Mouse (Mus musculus): ENCODE data around the gene Plch2. TPM values are rescaled to one million over a fixed set of nuclear protein-coding genes. Genes with fewer than 3 reads are reported as not detected.

Plch2 gene
- polyA plus RNA-seq, 1 experiment from 2014 or later: 0.38 TPM

DNA sequence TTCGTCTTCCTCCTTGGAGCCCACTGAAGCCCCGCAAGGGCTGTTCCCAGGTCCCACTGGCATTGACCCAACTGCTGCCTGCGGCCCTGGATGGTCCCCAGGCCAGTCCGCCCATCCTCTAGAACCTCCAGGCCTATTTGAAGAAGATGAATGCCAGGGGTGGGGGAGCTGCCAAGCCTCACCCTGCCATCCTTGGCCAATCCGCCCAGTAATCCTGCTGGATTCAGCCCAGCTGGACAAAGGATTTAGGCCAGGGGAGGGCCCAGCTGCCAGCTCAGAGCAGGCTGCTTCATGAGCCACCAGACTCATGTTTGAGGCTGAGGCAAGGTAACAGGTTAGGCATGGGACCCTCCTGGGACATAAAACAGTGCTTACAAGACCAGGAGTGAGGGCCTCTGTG, 45.7 kb downstream of the Plch2 start:
- H3K27me3 ChIP-seq (replicated peaks): peaks cover 57% of the 10 kb centered on the region
- WGBS: 82% methylated on average over 5 of the region's 5 CpGs

GRCm38 (mm10) chr4:155009216-155009615, 47.4 kb downstream of the Plch2 start:
- WGBS: 82% methylated on average over 3 of the region's 3 CpGs
- H3K4me3 ChIP-seq: no peak overlapping the region
- no peaks in the 10 kb centered on the region for H3K4me1 ChIP-seq (replicated peaks)
- H3K9ac ChIP-seq: no peak overlapping the region
- H3K36me3 ChIP-seq: no peaks in the 10 kb centered on the region
- H3K9me3 ChIP-seq (replicated peaks): no peaks in the 10 kb centered on the region
- H3K27me3 ChIP-seq (replicated peaks): peaks cover 42% of the 10 kb centered on the region
- ATAC-seq (ENCODE audit: insufficient number of reproducible peaks, low FRiP score): no peak
- H3K4me2 ChIP-seq: no peak overlapping the region
- no peak overlapping the region for H3K27ac ChIP-seq (ENCODE audit: poor library complexity, severe bottlenecking)

More for the DNA sequence above, 45.7 kb downstream of the Plch2 start:
- Histone ChIP-seq H3K36me3 (no peaks in the 10 kb centered on the region), H3K4me2 (no peak overlapping the region), H3K9ac (no peak overlapping the region), H3K4me1 (replicated peaks) (no peaks in the 10 kb centered on the region), H3K4me3 (no peak overlapping the region), H3K9me3 (replicated peaks) (no peaks in the 10 kb centered on the region), H3K27ac (ENCODE audit: poor library complexity, severe bottlenecking) (no peak overlapping the region)
- no peak for ATAC-seq (ENCODE audit: insufficient number of reproducible peaks, low FRiP score)

DNA sequence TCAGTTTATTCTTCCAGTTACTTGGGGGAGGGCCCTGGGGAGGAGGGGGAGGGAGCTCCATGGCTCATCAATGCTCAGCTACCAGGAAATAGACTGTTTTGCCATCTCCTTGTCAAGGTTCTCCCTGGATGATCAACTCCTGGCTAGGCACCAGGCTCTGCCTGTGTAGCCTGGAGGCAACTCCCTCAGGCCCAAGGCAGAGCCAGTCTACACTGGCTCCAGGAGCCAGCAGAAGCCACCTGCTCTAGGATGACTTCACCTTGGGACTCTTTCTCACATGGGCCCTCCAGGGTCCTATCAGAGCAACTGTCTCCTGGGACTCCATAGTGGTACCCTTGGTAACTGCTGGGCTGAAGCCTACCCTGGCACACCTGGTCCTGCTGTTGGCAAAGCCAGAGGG, 48.5 kb downstream of the Plch2 start:
- Histone ChIP-seq H3K4me2 (no peak overlapping the region), H3K36me3 (no peaks in the 10 kb centered on the region), H3K27me3 (replicated peaks) (peaks cover 32% of the 10 kb centered on the region), H3K9me3 (replicated peaks) (no peaks in the 10 kb centered on the region), H3K4me1 (replicated peaks) (no peaks in the 10 kb centered on the region), H3K4me3 (no peak overlapping the region), H3K27ac (ENCODE audit: poor library complexity, severe bottlenecking) (no peak overlapping the region), H3K9ac (no peak overlapping the region)
- no peak for ATAC-seq (ENCODE audit: insufficient number of reproducible peaks, low FRiP score)

DNA sequence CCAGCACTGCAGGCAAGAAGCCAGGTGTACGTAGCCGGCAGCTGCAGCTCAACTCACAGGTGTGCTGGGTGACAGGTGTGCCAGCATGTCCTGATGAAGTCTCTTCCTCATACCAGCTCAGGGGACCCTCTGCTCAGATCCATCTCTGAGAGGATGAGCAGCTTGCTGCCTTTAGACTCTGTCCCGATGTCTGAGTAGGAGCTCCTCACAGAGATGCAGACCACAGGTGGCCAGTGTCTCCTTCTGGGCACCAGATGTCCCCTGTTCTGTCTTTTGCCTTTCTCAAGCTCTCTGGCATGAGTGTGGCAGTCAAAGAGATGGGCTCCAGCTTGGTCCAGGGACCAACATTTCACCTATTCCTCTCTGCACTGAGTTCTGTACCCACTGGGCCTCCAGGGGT, 48.9 kb downstream of the Plch2 start:
- H3K9ac ChIP-seq: no peak overlapping the region
- no peak overlapping the region for H3K4me2 ChIP-seq
- 86% methylated on average over 3 of the region's 3 CpGs for WGBS
- no peaks in the 10 kb centered on the region for H3K9me3 ChIP-seq (replicated peaks)
- H3K36me3 ChIP-seq: no peaks in the 10 kb centered on the region
- no peaks in the 10 kb centered on the region for H3K4me1 ChIP-seq (replicated peaks)
- H3K27me3 ChIP-seq (replicated peaks): peaks cover 32% of the 10 kb centered on the region
- no peak overlapping the region for H3K27ac ChIP-seq (ENCODE audit: poor library complexity, severe bottlenecking)
- H3K4me3 ChIP-seq: no peak overlapping the region
- ATAC-seq (ENCODE audit: insufficient number of reproducible peaks, low FRiP score): no peak

DNA sequence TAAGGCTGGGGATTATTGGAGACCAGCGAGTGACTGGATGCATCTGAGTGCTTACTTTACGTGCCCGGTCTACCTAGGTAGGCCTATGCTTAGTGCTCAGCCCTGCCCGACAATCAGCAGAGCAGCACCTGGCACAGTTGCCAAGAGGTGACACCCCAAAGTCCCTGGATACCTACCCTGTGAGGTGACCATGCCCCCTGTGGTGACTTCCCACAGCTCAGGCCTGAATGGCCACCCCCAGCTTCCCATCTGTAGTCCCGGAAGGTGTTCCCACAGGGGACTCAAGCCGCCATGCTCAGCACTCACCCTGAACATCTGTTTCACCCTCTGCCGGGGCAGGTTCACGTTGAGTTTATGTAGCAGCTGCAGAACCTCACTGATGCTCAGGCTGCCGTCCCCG, 50.3 kb downstream of the Plch2 start:
- Histone ChIP-seq H3K4me2 (no peak overlapping the region), H3K4me3 (no peak overlapping the region), H3K27ac (ENCODE audit: poor library complexity, severe bottlenecking) (no peak overlapping the region), H3K36me3 (no peaks in the 10 kb centered on the region), H3K27me3 (replicated peaks) (peaks cover 32% of the 10 kb centered on the region), H3K4me1 (replicated peaks) (no peaks in the 10 kb centered on the region), H3K9ac (no peak overlapping the region), H3K9me3 (replicated peaks) (no peaks in the 10 kb centered on the region)
- WGBS: 51% methylated on average over 10 of the region's 10 CpGs
- ATAC-seq (ENCODE audit: insufficient number of reproducible peaks, low FRiP score): no peak

DNA sequence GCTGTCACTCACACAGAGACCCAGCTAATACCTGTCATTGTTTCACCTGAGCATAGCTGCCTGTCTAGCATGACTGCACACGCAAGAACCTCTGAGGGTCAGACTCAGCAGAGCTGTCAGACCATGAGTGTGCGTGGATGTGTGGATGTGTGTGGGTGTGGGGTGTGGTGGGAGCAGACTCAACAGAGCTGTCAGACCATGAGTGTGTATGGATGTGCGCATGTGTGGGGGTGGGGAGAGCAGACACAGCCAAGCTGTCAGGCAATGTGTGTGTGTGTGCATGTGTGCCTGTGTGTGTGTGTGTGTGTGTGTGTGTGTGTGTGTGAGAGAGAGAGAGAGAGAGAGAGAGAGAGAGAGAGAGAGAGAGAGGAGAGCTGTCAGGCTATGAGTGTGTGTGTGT, 51.3 kb downstream of the Plch2 start:
- peaks cover 29% of the 10 kb centered on the region for H3K27me3 ChIP-seq (replicated peaks)
- H3K27ac ChIP-seq (ENCODE audit: poor library complexity, severe bottlenecking): no peak overlapping the region
- no peak for ATAC-seq (ENCODE audit: insufficient number of reproducible peaks, low FRiP score)
- no peak overlapping the region for H3K4me3 ChIP-seq
- H3K9ac ChIP-seq: no peak overlapping the region
- 0 out of 2 replicates have a peak, but pooled peaks cover under 1% of the 10 kb centered on the region for H3K4me1 ChIP-seq (replicated peaks)
- no peaks in the 10 kb centered on the region for H3K36me3 ChIP-seq
- 73% methylated on average over 3 of the region's 3 CpGs for WGBS
- no peaks in the 10 kb centered on the region for H3K9me3 ChIP-seq (replicated peaks)
- H3K4me2 ChIP-seq: no peak overlapping the region

GRCm38 (mm10) chr4:154999379-154999778, 57.2 kb downstream of the Plch2 start:
- WGBS: 75% methylated on average over 5 of the region's 5 CpGs
- Histone ChIP-seq H3K27ac (ENCODE audit: poor library complexity, severe bottlenecking) (no peak overlapping the region), H3K4me2 (no peak overlapping the region), H3K27me3 (replicated peaks) (peaks cover 10% of the 10 kb centered on the region; the same call in 1 of the 2 replicates), H3K9ac (no peak overlapping the region), H3K36me3 (no peaks in the 10 kb centered on the region), H3K4me1 (replicated peaks) (0 out of 2 replicates have a peak, but pooled peaks cover 5% of the 10 kb centered on the region), H3K9me3 (replicated peaks) (no peaks in the 10 kb centered on the region), H3K4me3 (no peak overlapping the region)
- no peak for ATAC-seq (ENCODE audit: insufficient number of reproducible peaks, low FRiP score)

DNA sequence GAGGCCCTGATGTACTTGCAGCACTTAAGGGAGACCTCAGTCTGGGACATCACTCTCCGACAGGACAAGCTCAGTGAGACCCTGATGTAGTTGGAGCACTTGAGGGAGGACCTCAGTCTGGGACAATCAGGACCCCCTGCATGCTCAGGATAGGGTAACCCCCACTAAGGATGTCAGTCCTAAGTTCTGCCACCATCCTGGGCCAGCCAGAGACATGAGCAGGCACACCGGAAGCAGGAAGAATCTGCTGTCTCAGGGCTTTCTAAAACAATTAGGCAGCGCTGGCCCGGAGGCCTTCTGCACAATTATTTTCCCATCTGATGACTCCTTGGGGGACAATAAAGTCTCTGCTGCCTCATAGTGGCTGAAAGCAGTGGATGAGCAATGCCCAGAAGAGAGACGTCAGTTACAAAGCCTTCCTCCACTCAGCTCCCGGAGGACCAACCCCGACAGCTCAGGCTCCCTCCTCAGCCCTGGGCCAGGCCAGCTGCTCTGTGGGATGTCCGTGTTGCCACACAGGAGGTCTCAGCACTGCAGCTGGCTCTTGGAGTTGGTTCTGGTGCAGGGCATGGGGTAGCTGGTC, 59.9 kb downstream of the Plch2 start:
- H3K4me2 ChIP-seq: no peak overlapping the region
- ATAC-seq (ENCODE audit: insufficient number of reproducible peaks, low FRiP score): no peak
- 0 out of 2 replicates have a peak, but pooled peaks cover 5% of the 10 kb centered on the region for H3K4me1 ChIP-seq (replicated peaks)
- H3K27ac ChIP-seq (ENCODE audit: poor library complexity, severe bottlenecking): no peak overlapping the region
- H3K27me3 ChIP-seq (replicated peaks): peaks cover 28% of the 10 kb centered on the region
- H3K9ac ChIP-seq: no peak overlapping the region
- no peaks in the 10 kb centered on the region for H3K9me3 ChIP-seq (replicated peaks)
- WGBS: 46% methylated on average over 8 of the region's 8 CpGs
- no peaks in the 10 kb centered on the region for H3K36me3 ChIP-seq
- no peak overlapping the region for H3K4me3 ChIP-seq

DNA sequence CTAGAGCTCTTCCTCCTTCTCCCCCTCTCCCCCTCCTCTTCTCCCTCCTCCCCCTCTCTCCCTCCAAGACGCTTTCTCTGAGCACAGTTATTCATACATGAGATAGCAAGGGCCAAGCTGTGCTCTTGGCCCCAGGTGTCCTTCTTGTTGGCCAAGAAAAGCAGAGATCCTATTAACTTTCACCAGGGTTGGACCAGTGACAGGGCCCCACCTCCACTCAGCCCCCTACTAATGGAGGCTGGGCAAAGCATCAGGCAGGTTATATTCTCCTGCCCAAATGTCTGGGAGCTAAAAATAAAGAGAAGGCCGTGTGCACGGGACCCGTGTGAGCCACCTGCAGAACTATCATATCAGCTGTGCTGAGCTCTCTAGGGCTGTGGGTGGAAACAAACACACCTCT, 61.7 kb downstream of the Plch2 start:
- H3K27ac ChIP-seq (ENCODE audit: poor library complexity, severe bottlenecking): no peak overlapping the region
- H3K4me1 ChIP-seq (replicated peaks): no peaks in the 10 kb centered on the region
- no peak overlapping the region for H3K4me2 ChIP-seq
- H3K9me3 ChIP-seq (replicated peaks): no peaks in the 10 kb centered on the region
- peaks cover 29% of the 10 kb centered on the region for H3K27me3 ChIP-seq (replicated peaks)
- ATAC-seq (ENCODE audit: insufficient number of reproducible peaks, low FRiP score): no peak
- 49% methylated on average over 4 of the region's 4 CpGs for WGBS
- H3K36me3 ChIP-seq: no peaks in the 10 kb centered on the region
- no peak overlapping the region for H3K9ac ChIP-seq
- no peak overlapping the region for H3K4me3 ChIP-seq

- no peak for ATAC-seq (ENCODE audit: insufficient number of reproducible peaks, low FRiP score)
Measured at GRCm38 (mm10) chr4:154986750-154987149, 69.8 kb downstream of the Plch2 start.

GRCm38 (mm10) chr4:154986096-154986495, 70.5 kb downstream of the Plch2 start:
- WGBS: 15% methylated on average over 17 of the region's 17 CpGs
- Histone ChIP-seq H3K4me2 (peak overlapping the region; percentile 46), H3K9ac (peak overlapping the region; percentile 58), H3K36me3 (peaks cover 4% of the 10 kb centered on the region), H3K4me3 (no peak overlapping the region), H3K9me3 (replicated peaks) (no peaks in the 10 kb centered on the region), H3K27ac (ENCODE audit: poor library complexity, severe bottlenecking) (no peak overlapping the region), H3K4me1 (replicated peaks) (peaks cover 22% of the 10 kb centered on the region), H3K27me3 (replicated peaks) (peaks cover 49% of the 10 kb centered on the region)
- ATAC-seq (ENCODE audit: insufficient number of reproducible peaks, low FRiP score): no peak

More at GRCm38 (mm10) chr4:154986750-154987149, 69.8 kb downstream of the Plch2 start:
- no peak overlapping the region for H3K4me3 ChIP-seq
- no peak overlapping the region for H3K9ac ChIP-seq
- H3K9me3 ChIP-seq (replicated peaks): no peaks in the 10 kb centered on the region
- H3K4me2 ChIP-seq: no peak overlapping the region
- no peak overlapping the region for H3K27ac ChIP-seq (ENCODE audit: poor library complexity, severe bottlenecking)
- H3K36me3 ChIP-seq: no peaks in the 10 kb centered on the region
- 75% methylated on average over 15 of the region's 15 CpGs for WGBS
- H3K4me1 ChIP-seq (replicated peaks): peaks cover 22% of the 10 kb centered on the region
- peaks cover 49% of the 10 kb centered on the region for H3K27me3 ChIP-seq (replicated peaks)

- H3K4me2 ChIP-seq: peak overlapping the region; percentile 46; the same call in 1 of the 2 replicates
- peaks cover 42% of the 10 kb centered on the region for H3K27me3 ChIP-seq (replicated peaks)
- no peak for ATAC-seq (ENCODE audit: insufficient number of reproducible peaks, low FRiP score)
- H3K4me1 ChIP-seq (replicated peaks): peaks cover 22% of the 10 kb centered on the region
- H3K36me3 ChIP-seq: peaks cover 12% of the 10 kb centered on the region
- no peaks in the 10 kb centered on the region for H3K9me3 ChIP-seq (replicated peaks)
- 86% methylated on average over 5 of the region's 5 CpGs for WGBS
- no peak overlapping the region for H3K4me3 ChIP-seq
- no peak overlapping the region for H3K27ac ChIP-seq (ENCODE audit: poor library complexity, severe bottlenecking)
- no peak overlapping the region for H3K9ac ChIP-seq
Measured at GRCm38 (mm10) chr4:154985151-154985777, 71.3 kb downstream of the Plch2 start.

All from heart, embryonic 12.5 days (tissue).